Mouse (Mus musculus) kidney, adult 2 months (tissue): ENCODE measurements around the gene Ism1.

Experiments
- CTCF ChIP-seq: fragments of 200-500 bp; conservative IDR thresholded peaks from 2 replicates; pipeline ENCODE4 v1.5.1; 2011; ENCODE audit warnings: low read depth, mild to moderate bottlenecking, control low read depth, low read length, moderate library complexity, mixed read lengths; ENCODE audit not compliant: insufficient read depth, insufficient read length
- POLR2A ChIP-seq: fragments of 200-500 bp; IDR thresholded peaks from one replicate; pipeline ENCODE4 v1.6.1; 2011; ENCODE audit warnings: low read depth, low read length, control low read depth

GRCm38 (mm10) chr2:139637861-139638260 lies 40.1 kb upstream of the Ism1 start:
- TF ChIP-seq CTCF (no peak), POLR2A (no peak)
